Mouse (Mus musculus) spleen, adult 12 weeks (tissue): ENCODE results near the gene Gm49321.

Source experiments
- DNase-seq: peaks from one replicate; pipeline ENCODE4 v3.0.0; 2022; ENCODE audit warnings: low spot score

Gm49321 gene

DNA sequence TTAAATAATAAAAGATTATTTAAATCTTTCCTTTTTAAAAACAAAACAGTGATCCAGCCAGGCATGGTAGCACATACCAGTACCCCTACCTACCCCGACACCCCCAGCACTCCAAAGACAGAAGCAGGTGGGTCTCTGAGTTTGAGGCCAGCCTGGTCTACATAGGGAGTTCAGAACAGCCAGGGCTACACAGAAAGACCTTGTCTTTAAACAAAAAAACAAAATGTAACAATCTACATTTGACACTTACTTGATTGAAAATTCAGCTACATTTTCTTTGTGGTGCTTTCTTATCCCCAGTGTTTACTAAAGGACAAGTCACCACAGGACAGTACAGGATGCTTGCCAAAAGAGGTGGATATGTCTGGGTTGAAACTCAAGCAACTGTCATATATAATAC is at the start of gene Gm49321:
TSS of gene Gm49321 (plus strand) at position 301 of the 400 bp plus-strand sequence.
- DNase-seq: no peak

DNA sequence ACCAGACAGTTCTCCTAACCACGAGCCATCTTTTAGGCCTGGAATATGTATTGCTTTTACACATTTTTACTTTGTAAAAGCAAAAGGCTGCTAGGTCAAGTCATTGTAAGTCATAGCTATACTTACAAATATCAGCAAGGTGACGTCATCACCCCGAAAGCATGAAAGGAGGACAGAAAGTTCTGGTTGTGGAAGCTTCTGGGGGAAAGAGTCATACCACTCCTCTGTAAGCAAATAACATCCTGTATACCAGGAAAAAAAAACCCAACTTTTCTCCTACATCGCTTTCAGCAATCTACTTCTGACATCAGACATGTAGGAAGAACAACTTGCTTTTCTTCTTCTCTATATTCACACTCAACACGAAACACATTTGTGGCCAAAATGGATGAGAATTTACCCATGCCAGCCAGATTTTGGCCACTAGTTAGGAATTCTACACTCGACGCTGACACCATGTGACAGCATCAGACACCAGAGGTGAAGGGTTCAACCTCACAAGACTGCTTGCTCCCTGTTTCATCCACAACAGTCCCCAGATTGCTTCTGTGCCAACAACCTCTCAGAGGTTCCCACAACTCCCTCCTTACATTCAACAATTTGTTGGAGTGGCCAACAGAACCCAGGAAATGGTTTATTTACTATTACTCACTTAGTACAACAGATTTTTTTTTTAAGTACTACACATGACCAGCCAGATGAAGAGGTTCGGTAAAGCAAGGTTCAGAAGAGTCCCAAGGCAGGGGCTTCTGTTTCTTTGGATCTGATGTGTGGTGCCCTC is 49.3 kb upstream of the Gm49321 start:
- no peak for DNase-seq

DNA sequence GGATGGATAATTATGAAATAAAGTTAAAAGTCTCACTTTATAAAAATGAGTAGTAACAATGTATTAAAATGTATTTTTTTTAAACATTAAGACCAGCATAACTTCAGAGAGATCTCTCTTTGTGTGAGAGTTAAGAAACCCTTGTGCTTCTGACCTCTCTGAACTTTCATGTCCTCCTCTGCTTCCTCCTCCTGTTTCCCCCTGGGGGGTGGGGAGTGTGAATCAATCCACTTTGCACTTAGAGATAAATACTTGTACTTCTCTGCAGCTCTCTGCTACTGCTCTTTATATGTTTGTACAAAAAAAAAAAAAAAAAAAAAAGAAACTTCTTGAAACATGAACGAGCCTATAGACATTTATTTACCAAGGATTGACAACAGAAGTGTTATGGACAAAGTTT is 47.9 kb upstream of the Gm49321 start:
- DNase-seq: no peak

DNA sequence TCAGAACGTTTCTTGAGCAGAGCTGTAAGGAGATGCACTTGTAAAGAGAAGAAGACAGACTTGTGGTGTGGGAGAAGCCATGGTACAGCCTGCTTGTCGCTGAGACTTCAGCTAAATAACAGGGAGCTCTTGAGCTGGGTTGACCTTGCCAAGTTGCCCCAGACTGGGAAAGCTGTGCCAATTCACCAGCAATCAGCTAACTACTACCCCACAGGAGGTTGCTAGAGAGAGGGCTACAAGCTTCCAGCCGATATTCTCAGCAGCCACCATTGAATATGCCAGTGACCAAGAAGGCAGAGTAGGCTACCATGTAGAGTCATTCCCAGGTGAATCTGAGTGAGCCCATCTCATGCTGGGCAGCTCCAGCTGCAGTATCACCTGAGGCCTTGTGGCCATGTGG is 47.4 kb upstream of the Gm49321 start:
- no peak for DNase-seq

DNA sequence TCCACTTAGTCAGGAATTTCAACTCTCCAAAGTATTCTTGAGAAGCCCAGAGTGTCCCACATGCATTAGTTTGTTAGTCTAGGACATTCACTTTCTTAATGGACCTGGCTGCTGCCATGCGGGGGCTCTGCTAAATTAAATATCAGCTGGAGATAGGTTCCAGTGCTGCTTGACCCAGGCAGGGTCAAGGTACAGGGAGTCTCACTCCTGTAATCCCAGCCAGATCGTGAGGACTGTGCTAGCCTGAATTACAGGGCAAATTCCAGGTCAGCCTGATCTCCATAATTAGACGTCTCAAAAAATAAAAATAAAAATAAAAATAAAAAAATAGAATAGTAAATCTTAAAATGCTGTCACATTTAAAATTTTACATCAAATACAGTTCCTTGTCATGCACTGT is 44.8 kb upstream of the Gm49321 start:
- no peak for DNase-seq

DNA sequence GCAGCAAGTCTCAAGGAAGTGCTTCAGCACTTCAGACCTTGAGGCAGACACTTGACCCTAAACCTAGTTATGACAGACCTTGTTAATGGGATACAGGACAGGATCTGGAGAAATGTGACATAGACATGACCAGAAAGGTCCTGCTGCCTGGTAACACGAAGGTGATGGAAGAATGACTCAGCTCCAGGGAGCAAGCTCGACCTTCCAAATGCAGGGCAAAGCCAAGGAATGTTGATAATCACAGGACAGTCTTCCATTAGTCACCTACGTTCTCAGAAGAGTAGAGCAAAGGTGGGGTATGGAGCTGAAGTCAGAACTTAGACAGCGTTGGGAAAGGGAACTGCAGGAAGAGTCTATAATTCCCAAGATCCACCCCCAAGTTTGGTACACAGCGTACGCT is 42.6 kb upstream of the Gm49321 start:
- no peak for DNase-seq

DNA sequence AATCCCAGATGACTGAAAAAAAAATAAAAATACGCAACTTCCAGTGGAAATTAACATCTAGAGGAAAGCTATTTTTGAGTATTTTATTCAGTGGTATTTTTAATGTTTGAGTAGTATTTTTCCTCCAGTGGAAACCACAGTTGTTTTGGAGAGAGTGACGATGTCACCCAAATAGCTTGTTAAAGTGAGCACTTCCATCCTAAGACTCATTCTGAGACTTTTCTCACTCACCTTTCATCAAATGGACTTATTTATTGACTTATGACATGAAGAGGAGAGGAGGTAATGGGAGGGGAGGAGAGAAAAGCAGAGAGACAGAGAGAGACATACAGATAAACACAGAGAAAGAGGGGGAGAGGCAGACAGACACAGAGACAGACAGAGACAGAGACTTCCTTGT is 41.8 kb upstream of the Gm49321 start:
- DNase-seq: no peak

DNA sequence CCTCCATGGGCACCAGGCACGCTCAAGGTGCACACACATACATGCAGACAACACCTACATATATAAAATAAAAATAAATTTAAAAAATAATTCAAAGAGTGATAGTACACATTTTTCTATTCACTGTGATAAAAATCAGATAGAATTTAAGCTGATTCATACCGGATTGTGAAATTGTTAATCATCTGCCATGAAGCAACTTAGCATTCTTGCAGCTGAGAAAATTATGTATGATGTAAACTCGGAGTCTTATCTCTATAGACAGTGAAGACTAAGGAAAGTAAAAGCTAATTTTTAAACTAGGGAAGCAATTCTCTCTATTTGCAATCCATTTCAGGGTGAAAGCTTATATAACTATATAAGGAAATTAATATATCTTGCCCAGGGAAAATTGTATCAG is 41.0 kb upstream of the Gm49321 start:
- no peak for DNase-seq

DNA sequence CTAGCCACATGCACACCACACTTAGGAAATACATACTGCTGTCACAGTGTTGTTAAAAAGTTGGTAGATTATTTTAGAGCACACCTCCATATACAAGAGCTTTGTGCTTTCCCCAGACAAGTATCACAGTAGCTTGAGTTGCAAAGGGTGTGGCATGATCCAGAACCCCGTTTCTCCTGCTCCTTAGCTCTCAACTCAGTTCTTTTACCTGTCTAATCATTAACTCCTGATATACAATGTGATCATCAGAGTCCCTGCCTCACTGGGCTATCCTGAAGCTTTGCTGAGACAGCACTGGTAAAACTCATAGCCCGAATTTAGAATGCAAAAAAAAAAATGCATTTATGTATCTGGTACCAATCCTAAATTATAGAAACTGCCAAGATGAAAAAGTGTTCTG is 39.2 kb upstream of the Gm49321 start:
- DNase-seq: no peak

DNA sequence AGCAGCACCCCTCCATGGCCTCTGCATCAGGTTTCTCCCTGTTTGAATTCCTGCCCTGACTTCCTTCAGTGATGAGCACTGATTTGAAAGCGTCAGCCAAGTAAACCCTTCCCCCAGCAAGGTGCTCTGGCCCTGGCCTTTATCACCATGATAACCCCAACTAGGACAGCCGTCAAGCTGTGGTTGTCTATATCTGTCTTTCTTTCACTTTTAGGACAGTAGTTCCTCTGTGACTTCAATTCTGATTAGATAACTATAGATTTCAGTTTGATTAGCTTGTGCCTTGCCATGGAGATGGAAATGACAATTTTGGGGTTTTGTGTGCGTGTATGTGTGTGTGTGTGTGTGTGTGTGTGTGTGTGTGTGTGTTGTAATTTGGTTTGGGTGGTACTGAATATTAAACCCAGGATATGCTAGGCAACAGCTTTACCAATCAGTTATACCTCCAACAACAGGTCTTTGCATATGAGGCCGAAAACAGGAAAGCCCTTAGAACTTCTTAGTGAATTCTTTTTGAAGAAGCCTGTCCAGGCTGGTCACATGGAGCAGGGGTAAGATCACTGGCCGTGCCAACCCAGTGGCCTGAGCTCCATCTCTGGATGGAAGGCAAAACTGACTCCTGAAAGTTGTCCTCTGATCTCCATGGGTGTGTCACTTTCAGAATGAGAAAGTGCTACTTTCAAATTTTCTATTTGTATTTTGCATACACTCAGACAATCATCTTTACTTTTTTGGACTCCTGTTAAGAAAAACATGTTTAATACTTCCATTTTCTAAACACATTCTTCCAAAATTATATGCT is 33.1 kb upstream of the Gm49321 start:
- no peak for DNase-seq

DNA sequence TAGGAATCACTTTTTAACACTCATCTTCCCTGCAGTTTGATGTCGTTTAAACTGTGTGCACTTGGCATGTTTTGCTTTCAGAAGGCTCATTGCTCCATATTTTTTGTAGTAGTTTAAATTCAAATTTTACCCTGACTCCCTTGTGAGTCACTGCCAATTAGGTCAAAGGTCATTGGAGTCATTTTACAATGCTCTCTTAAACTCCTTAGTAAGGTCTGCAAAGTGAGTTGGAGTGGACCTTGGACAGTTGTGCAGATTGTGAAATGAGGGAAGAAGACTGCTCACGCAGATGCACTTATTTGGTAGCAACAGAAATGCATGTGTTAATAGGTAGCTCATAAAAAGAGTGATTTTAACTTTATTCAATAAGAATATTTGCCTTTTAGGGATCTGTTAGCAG is 32.4 kb upstream of the Gm49321 start:
- no peak for DNase-seq

DNA sequence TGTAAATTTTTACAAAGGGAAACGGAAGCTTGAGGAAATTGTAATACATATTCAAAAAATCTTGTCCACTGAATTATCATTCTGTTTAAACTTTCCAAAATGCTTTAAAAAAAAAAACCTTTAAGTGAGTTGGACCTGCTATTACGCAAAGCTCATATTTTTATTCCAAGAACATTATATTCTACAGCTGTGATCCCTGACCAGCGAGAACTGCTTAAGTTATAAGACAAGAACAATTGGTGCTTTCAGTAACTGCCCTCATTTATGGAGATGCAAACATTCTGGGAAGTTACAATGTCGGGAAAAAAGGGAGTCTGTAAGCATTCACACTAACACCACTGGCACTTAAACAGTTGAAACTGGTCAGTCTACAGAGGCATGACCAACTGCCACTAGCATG is 31.9 kb upstream of the Gm49321 start:
- no peak for DNase-seq

DNA sequence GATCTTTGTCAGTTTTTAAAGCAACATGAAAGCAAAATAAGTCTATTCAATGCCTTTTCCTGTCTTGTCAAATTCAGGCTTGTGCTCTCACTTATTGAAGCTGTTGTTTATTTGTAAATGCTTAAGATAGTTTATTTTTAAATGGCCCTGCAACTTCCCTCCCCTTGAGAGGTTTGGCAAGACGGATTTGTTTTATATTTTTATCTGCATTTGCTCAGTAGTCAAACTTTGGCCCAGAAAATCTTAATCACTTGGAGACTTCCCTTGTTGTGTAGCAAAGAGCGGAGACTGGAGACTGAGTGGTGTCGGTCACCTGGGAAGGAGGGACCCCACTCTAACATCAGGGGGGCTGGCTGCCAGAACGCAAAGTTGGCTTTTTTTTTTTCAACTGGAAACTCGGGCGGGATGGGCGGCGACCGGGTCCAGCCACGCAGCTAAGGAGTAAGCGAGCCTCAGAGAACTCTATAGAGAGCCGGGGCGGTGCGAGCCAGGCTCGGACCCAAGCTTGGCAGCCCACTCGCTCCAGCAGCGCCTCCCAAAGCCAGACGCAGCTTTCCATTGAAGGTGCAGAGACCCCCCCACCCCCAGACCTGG is 30.3 kb upstream of the Gm49321 start:
- DNase-seq: no peak

DNA sequence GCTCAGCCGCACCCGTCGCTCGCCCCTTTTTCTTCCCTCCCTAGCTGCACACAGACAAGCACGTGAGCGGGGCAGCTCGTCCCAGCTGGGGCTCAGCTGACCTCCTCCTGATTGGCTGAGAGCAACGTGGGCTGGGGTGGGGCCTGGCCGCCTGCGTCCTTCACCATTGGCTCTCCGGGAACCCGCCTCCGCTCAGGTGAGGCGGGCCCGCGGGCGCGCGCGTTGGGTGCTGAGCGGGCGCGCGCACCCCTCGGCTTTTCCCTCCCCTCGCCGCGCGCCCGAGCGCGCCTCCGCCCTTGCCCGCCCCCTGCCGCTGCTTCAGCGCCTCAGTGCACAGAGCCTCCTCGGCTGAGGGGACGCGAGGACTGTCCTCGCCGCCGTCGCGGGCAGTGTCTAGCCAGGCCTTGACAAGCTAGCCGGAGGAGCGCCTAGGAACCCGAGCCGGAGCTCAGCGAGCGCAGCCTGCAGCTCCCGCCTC is 29.7 kb upstream of the Gm49321 start:
- DNase-seq: peak; percentile 84

DNA sequence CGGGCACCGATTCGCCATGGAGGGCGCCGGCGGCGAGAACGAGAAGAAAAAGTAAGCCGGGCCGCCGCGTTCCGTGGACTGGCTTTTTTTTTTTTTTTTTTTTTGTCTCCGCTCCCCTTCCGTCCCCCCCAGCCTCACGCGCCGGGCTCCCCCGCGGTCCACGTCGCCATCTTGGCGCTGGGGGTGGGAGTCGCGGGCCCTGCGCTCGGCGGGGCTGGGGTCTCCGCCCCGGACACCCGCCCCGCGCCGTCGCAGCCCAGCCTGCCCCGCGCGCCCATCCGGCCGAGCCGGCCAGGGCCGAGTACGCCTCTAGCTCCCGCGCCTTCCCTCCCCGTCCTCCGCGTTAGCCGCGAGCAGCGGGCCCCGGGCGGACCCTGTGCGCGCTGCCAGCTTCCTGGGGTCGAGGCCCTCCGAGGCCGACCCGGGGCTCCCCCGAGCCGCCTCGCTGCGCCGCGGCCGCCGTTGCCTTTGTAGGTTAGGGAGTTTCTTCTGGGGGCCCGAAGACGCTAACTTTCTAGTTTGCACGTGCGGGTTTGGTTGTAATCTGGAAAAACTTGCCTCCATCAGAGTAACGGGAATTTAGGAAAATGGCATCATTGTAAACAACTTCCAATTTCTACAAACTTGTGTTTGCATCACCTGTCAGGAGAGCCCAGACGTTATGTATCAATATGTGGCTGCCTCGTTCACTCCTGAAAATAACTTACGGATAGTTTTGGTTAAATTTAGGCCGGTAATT is 29.0 kb upstream of the Gm49321 start:
- DNase-seq: peak; percentile 13

DNA sequence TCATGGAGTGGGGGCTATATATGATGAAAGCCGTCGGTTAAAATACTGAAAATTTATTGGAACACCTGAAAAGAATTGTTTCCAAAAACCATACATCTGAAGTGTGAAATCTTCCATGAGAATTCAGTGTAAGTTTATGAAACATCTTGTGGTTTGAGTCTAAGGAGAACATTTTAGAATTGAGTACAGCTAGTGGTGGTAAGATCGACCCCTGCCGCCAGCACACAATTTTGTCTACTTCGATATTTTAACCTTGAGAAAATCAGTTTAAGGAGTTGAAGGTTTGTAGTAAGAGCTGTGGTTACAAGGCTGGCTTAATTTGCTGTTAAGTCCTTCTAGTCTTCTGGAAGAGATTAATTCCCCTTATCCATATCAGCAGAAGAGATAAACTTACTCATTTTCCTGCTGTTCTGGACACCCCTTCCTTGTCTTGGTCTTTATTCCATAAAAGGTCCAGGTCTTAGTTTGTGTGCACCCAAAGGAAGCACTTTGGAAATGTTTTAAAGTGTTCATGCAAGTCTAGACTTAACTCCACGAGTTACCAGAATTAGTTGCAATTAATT is 28.4 kb upstream of the Gm49321 start:
- DNase-seq: no peak

DNA sequence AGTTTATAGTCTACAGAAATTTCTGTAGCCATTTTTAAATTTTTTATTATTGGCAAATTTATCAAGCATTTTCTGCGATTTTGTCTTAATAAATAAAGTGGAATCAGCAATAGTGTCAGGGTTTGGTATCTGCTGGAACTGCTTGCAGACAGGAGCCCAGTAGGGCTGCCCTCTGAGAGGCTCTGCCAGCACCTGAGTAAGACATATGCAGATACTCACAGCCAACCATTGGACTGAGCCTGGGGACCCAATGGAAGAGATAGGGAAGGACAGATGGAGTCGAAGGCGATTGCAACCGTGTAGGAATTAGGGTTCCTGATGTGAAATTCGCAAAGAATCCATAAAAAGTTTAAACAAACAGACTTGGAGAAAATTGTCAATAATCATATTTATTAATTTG is 19.0 kb upstream of the Gm49321 start:
- no peak for DNase-seq

DNA sequence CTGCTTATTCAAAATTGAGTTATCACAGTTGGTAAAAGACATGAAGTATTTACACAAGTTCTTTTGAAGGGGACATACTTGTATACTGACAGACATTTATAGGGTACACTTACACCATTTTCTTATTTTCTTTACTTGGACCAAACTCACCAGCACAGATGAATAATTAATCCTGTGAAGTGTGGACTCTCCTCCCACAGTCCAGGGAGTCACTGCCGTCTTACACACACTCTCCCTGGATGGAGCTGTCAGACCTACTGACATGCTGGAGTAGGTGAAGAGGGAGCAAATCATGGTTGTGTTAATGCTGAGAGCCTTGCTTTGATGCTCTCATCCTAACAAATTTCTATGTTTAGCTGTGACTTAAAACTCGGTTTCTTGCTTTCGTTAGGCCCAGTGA is 7.2 kb upstream of the Gm49321 start:
- no peak for DNase-seq

DNA sequence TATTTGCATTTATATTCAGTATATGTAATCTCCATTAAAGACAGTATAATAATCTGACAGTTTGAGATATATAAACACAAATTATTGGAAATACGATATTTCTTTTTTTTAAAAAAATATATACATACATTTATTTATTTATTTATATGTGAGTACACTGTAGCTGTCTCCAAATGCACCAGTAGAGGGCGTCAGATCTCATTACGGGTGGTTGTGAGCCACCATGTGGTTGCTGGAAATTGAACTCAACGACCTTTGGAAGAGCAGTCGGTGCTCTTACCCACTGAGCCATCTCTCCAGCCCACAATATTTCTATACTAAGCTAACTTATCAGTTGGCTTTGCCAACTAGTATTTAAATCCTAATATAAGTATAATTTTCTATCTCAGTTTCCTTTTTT is 6.2 kb upstream of the Gm49321 start:
- no peak for DNase-seq

DNA sequence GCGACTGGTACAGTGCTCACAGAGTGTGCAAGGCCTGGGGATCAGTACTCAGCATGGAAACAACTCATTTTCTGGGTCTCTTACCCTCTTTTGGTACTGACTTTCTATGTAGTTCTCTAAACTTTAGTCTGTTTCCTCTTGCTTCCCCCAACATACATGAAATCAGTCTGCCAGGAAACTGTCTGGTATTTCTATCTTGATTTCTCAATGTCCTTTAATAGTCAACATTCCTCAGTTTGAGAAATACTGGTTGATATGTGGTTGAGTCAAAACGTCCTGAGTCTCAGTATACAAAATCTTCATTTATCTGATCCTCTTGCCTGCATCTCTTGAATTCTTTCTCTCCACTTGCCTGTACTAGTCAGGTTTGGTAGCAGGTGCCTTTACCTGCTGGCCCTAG is 2.9 kb upstream of the Gm49321 start:
- no peak for DNase-seq

DNA sequence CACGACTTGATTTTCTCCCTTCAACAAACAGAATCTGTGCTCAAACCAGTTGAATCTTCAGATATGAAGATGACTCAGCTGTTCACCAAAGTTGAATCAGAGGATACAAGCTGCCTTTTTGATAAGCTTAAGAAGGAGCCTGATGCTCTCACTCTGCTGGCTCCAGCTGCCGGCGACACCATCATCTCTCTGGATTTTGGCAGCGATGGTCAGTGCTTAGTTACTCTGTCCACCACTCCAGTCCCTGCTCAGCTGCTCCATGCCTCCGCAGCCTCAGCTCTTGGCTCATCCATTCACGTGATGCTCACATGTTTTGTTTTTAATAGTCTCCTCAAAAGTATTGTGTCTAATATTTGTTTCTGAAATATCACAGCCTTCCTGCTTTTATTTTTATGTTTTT is 2.1 kb downstream of the Gm49321 start:
- no peak for DNase-seq

DNA sequence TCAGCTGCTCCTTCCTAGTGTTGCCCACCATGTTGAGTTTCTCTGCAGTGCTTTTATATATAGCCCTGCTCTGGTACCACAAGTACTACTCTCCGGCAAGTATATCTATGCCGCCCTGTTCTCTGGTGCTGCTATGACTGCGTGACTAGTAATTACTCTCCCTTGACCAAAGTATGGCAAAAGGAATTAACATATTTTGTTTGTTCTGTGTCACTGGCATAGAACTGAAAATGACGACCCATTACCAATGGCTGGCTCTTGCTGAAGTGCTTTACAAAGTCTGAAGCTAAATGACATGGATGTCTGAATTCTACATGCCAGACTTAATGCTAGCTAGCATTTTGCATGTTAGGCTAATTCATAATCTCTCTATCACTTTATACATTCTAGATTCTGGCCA is 11.0 kb downstream of the Gm49321 start:
- no peak for DNase-seq
